Mouse (Mus musculus) T-cell, adult 2 months (primary cell): ENCODE data around the gene Strn3.
A peak's percentile ranks its signal among the peaks of the same experiment; 100 is the strongest.
"Not testable (repeated sequence)": the region's sequence is repeated elsewhere in the genome, so short reads cannot be mapped to it uniquely, and the experiment has no call there.

ENCODE experiments used
- DNase-seq: peaks from one replicate; pipeline ENCODE4 v3.0.0; 2022; ENCODE audit warnings: low spot score

Strn3 gene

DNA sequence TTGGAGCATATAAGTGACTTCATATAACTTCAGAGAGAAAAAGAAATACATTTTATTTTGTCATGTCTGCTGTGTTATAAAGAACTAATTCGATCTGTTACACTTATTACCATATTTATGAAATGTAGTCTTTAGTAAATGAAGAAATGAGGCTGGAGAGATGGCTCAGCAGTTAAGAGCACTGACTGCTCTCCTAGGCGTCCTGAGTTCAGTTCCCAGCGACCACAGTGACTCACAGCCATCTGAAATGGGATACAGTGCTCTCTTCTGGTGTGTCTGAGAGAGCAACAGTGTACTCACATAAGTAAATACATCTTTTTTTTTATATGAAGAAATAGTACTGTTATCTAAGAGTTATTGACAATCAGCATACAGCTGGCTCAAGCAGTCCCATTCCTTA is 1.7 kb upstream of the Strn3 start:
- DNase-seq, result no peak

DNA sequence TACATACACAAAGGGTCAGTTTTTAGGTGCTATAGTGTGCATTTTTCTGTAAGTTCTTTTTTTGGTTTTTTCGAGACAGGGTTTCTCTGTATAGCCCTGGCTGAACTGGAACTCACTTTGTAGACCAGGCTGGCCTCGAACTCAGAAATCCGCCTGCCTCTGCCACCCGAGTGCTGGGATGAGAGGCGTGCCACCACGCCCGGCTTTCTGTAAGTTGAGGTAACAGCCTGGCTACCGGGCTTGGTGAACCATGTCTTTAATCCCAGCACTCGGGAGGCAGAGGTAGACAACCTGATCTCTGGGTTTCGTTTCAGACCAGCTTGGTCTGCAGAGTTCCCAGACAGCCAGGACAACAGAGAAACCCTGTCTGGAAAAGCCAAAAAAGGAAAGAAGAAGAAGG is 1.2 kb upstream of the Strn3 start:
- DNase-seq, result not testable (repeated sequence)

DNA sequence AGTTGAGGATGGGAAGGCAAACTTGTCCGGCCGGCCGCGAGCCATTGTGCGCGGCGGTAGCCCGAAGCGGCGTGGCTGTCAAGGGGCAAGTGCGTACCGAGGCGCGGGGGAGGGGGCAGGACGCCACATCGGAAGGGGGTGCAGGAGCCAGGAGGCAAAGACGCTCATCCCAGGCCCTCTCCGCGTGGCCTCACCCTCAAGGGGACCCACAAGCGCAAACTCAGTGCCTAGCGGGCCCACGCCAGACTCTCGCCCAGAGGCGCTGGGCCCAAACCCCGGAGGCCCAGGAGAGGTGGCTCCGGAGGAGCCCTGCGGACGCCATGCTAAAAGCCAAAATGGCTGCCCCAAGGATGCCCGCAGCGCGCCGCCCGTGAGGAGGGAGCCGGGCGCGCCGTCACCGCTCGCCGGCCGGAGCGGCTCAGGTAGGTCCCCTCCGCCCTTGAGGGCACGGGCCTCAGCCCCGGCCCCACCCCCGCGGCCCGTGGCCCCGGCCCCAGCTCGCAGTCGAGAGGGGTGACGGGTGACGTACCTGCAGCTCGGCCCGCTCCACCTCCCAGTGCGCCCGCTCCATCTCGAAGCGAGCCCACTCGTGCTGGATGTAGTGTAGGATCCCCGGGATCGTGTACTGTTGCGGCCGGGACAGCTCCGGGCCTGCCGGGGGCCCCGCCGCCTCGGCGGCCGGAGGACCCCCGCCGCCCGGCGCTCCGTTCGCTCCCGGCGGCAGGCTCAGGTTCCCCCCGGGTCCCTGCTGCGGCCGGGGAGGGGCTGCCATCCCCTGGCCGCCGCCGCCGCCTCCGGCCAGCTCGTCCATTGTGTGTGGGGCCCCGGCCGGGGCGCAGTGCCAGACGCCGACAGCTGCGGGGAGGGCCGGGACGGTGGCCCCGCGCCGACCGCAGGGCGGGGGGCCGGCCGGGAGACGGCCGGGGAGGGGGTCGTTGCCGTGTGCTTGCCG is 528 bp downstream of the Strn3 start, which contains the start of gene Ap4s1:
Gene Ap4s1, plus strand, starts transcription at position 141 of the 952 bp plus-strand sequence.
- DNase-seq, result peak; percentile 69

DNA sequence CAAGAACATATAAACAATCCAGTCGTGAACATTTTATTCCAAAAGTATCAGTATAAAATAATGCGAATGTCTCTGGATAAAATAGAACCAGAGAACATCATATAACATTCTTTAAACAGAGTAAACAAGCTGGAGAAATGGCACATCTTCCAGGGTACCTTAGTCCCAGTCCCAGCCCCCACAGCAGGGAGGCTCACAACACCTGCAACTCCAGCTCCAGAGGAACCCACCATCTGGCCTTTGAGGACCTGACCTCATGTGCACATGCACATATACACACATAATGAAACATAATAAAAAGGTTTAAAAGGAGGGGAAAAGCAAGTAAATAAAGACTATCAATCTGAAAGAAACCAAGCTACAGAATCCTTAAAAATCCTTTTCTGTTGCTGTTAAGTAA is 3.2 kb downstream of the Strn3 start:
- no peak for DNase-seq

DNA sequence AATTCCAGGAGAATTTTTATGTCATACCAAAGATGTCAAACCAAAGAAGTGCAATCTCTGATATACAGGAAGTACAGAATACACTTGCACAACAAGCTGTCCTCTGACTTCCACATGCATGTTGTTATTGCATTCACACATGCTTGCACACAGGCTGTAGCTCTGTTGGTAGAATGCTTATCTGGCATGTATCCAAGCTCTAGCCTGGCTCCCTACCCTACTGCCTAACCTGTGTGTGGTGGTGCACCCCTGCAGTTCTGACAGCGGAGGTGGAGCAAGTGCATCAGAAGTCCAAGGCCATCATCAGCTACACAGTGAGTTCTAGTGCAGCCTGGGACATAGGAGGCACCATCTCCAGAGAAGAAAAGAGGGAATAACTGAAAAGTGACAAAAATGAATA is 12.9 kb downstream of the Strn3 start:
- no peak for DNase-seq

DNA sequence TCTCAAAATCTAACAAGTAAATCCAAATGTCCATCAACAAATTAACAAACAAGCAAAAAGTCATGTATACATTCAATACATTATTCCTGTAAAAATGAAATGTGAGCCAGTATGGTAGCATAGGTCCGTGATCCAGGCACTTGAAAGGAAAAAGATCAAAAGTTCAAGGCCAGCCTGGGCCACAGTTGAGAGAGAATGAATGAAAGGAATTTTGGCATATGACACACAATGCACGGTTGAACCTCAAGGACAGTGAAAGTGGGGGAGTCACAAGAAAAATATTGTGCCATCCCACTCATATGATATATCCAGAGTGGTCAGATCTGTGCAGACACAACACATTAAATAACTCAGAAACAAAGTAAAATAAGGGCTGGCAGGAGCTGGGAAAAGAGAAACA is 15.3 kb downstream of the Strn3 start:
- no peak for DNase-seq

DNA sequence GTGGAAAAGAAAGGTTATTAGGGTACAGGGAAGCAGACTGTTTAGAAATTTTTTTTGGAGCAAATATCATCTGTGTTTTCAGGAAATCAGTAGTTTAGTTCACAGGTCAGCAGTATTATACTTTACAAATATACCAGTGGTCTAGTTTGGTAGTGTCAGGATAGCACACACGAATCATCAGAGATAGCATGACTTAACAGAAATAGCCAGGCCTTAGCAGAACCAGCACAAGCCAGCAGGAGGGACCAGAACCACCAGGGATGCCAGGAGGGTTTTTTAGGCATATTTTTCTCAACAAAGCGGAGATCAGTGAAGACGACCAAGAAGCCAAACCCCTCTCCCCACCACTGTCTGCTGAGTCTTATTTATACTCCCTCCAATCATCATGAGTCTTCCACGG is 18.4 kb downstream of the Strn3 start:
- DNase-seq, result no peak

DNA sequence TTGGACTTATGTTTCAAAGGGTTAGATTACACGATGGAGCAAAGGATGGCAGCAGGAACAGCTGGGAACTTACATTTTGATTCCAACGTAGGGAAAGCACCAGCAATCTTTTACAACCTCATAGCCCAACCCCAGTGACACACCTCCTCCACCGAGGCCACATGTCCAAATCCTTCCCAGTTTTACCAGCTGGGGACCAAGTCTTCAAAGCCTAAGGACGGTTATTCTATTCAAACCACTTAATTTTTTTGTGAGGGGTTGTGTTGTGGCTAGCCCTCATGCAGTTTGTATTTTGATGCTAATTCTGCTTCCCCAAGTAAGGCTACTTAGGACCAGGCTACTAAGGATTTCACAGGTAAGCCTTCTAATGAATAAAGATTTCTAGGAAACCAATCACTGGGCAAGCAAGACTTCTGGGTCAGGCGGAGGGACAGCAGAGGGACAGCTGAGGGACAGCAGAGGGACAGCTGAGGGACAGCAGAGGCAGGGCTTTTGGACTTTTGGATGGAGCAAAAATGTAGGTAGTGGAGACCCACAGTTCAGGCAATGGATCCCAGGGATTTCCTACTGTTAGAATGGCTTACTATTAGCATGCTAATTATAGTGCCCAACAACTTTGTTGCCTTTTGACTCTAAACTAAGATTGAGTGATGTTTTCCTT is 20.3 kb downstream of the Strn3 start:
- DNase-seq, result no peak

DNA sequence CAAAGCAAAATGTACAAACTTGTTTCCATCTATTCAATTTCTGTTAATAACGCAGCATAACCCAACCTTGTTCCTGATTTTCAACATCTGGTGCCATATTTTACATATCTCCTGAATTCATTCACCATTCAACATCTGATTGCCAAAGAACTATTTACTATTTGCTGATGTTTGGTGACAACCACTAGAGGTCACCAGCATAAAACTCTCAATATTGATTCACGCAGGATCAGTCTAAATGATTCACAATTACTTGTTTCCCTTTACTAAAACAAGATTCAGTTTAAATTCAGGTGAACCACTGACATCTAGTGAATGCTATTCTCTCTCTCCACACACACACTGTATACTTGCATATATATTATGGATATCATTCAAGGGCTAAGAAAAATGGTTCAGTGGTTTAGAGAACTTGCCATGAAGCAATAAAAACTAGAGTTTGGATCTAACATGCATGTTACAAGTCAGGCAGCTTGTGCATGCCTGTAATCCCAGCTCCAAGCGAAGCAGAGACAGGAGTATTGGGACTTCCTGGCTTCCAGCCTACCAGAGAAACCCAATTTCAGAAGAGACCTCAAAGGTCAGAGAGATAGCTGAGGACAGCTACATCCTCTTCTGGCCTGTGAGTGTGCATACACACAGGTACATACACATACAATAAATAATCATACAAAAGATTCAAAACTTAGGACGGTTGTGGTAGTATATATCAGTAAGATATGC is 24.8 kb downstream of the Strn3 start:
- DNase-seq, result no peak

DNA sequence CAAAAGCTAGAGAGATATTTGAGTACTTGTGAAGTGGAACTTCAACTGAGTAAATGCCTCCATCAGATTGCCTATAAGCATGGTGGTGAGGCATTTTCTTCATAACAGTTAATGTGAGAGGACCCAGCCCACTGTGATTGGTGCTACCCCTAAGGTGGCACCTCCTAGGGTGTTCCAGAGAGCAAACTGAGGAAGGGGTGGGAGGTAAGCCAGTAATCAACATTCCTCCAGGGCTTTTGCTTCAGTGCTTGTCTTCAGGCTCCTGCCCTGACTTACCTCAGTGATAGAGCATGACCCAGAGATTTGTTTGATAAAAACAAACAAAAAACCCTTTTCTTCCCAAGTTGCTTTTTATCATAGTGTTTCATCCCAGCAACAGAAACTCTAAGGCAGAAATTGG is 27.8 kb downstream of the Strn3 start:
- DNase-seq, result no peak

DNA sequence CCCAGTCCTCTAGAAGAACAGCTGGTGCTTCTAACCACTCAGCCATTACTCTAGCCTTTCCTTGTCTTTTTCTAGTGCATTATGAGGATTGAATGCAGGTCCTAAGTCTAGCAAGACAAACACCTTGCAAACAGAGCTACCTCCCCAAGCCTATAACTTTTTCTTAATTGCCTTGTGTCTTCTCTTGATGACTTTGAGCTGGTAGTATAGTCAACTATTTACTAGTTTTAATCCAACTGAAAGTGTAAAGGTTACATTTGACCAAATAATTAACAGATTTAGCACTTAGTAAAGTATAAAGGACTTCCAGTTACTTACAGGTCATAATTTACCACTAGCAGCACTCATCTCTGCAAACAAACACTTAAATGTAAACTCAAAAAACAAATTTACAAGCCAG is 28.7 kb downstream of the Strn3 start:
- no peak for DNase-seq

DNA sequence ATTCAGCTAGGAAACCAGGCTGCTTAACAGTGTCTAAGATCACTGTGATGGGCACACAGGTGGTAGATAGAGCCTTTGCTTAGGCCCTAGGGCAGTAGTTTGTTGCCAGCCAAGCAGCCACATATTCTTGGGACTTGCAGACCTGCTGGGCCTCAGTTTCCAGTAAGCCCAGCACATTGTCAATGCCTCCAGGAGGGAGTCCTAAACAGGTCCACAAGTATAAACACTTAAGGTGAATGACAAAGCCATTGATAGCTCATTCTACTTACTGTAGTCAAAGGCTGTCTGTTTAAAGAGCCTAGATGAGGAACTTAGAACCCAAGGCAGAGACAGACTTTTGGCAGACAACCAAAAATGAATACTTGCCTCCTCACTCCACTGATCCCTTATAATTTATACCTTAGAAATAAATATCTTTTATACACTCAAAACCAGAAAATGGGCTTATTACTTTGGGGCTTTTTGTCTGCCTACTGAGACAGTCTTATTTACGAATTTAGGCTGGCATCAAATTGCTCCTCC is 35.7 kb downstream of the Strn3 start:
- no peak for DNase-seq

DNA sequence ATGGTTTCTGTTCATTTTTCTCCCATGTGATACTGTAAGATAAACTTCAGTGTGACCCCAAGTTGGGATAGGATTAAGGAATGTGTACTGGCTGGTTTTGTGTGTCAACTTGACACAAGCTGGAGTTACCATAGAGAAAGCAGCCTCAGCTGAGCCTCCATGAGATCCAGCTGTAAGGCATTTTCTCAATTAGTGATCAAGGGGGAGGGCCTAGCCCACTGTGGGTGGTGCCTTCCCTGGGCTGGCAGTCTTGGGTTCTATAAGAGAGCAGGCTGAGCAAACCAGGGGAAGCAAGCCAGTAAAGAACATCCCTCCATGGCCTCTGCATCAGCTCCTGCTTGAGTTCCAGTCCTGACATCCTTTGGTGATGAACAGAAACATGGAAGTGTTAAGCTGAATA is 42.3 kb downstream of the Strn3 start:
- DNase-seq, result not testable (repeated sequence)

DNA sequence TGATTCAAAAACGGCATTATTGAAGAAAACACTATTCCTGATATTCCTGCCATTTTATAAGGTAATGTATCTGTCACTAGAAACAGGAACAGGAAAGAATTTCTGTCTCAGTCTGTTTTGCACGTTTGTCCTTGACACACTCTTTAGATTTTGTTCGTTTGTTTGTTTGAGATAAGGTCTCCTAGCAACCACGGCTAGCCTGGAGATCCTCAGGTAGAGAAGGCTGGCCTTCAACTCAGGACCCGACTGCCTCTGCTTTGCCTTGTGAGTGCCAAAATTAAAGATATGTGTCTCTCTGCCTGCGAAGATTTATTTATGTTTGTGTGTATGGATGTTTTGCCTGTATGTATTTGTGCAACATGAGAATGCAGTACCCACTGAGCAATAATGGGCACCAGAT is 49.8 kb downstream of the Strn3 start:
- peak; percentile 9 for DNase-seq

DNA sequence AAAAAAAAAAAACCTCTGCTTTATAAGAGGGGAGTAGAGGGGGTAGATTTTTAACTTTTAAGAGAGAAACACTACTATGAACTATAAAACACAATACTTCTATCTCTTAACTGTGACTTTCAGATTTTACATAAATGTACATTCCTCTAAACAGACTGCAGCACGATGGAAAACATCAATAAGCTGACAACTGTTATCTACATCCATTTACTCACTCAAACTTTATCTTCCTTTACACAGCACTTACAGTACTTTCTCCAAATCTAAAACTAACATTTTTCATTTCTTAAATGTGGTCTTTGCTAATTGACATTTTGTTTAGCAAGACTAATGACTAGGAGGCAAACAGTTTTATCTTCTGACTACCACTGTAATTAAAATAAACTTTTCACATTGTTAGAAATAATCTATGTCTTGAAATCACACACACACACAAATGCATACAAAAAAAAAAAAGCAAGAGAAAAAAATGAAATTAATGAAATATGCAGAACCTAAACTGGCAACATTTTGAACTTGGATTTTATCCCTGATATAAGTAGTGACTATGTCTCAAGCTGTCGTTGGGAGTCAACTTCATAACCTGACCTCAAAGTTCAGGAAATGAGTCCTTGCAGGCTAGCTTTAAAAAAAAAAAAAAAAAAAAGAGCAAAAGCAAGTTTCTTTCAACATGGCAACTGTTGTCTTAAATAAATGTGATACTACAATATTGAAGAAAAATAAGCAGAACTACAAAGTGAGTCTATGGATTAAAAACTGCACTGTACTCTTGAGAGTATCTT is 54.8 kb downstream of the Strn3 start:
- DNase-seq, result no peak

DNA sequence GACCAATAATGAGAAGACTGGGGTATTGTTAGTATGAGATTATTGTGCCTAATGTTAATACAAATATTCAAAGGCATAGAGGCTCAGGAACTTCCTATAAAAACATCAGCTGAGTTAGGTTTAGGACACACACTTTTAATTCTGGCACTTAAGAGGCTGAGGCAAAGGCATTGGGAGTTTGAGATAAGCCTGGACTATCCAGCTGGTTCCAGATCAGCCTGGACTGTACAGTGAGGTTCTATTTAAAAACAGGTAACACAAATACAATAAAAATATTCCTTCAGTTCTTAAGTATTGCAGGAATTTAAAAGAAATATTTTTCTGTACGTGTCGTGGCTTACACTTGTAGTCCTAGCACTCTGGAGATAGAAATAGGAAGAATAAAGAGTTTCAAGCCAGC is 55.4 kb downstream of the Strn3 start:
- DNase-seq, result no peak

DNA sequence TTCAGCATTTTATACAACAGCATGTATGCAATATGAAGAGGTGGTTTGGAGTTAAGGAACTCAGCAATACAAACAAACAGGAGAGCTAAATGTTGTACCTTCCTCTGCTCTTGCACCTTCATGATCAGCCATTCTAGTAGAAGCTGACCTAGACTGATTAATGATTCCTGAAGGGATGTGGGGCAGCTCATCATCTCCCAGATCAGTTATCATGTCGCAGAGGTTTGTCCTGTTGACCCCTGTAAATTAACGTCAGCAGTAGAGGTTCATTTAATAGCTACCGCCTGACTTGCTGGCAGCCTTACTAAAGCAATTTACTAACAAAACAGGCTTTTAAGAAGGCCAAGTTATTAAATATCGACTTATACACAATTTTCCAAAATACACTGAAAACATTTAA is 58.2 kb downstream of the Strn3 start:
- DNase-seq, result no peak

DNA sequence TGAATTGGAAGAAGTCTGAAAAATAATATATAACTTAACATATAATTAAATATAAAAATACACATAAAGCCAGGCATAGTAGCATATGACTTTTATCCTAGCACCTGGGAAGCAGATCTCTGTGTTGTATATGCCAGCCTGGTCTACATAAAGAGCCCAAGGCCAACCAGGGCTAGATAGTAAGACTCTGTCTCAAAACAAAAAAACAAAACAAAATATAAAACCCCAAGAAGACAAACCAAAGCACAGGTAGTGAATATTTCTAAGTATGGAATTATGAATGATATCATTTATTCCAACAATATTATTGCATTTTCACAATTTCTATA is 68.4 kb downstream of the Strn3 start:
- DNase-seq, result no peak

DNA sequence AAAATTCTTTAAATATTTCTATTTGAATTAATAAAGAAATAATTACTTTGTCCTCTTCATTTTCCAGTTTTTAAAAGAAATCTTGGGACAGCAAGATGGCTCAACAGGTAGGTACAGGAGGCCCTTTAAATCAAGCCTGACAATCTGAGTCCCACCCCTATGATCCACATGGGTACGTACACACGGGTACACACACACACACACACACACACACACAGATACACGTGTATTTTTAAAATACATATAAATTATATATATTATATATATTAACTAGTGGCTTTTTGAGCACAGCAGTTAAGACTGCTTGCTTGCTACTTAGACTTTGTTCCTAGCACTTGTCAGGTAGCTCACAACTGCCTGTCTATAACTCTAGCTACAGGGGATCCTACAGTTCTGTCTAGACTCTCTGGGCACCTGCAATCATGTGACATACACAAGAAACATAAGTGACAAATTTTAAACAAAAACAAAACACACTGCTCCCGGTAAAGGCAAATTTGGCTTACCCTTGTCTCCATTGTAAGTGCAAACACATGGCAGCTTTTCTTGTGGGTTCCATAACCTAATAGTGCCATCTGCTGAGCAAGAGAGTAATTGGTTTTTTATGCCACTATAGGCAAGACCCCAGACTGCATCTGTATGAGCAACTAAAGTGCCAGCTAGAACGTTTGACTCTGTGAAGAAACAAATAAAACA is 68.9 kb downstream of the Strn3 start:
- DNase-seq, result no peak

DNA sequence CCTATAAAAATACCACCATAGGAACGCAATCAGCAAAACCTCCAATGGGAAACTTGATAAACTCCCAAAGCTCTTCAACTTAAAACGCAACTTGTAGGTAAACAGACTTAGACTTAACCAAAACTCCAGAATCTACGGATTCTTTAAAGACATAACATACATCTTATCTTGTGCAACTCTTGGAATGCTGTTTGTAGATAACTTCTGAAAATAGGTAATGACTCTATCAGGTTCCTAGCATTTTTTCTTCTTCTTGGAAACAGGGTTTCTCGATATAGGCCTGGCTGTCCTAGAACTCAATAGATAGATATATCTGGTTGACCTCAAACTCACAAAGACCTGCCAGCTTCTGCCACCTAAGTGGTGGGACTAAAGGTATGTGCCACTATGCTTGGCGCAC is 70.5 kb downstream of the Strn3 start:
- no peak for DNase-seq

DNA sequence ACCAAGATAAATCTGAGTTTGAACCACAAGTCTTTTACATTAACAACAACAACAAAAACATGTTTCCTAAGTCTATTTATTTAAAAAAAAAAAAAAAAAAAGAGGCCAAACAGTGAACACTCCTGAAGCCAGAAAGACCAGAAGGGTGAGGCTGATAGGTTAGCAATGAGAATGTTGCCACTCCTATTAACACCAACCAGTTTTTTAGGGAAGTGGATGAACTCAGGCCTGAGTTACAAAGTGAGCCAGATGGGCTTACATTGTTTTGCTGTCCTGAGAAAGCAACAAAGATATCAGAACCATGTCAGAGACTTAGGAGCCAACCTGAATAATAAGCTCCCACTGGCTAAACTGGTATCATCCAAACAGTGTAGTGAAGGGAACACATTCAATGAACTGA is 71.1 kb downstream of the Strn3 start:
- no peak for DNase-seq
